Mouse (Mus musculus) heart, postnatal 0 days (tissue): ENCODE results near the gene Sat1. TPM values are rescaled to one million over a fixed set of nuclear protein-coding genes. Genes with fewer than 3 reads are reported as not detected.
"Not testable (repeated sequence)": the region's sequence is repeated elsewhere in the genome, so short reads cannot be mapped to it uniquely, and the experiment has no call there.

Source experiments
- ATAC-seq: fragments of 200-750 bp; cut with Nextera tagmentation; 2 replicates; pipeline ENCODE4 v1.8.0; 2017; ENCODE audit warnings: low read depth, moderate number of reproducible peaks, moderate library complexity; ENCODE audit not compliant: insufficient read depth
- DNase-seq: peaks from one replicate; pipeline ENCODE4 v3.0.0-alpha.2; 2016; ENCODE audit warnings: low spot score
- H3K27ac ChIP-seq: fragments of 300-500 bp; sonication (generic); 2 replicates; pipeline ENCODE4 v1.5.1; 2014; ENCODE audit warnings: low read depth, mild to moderate bottlenecking
- H3K27me3 ChIP-seq: fragments of 300-500 bp; sonication (generic); 2 replicates; pipeline ENCODE4 v1.6.1; 2014; ENCODE audit warnings: low read length, mixed read lengths; ENCODE audit not compliant: control insufficient read depth, insufficient read depth
- H3K36me3 ChIP-seq: fragments of 300-500 bp; sonication (generic); replicated peaks from 2 replicates; pipeline ENCODE4 v1.6.1; 2014; ENCODE audit warnings: low read length, mixed read lengths; ENCODE audit not compliant: control insufficient read depth, insufficient read depth
- H3K4me1 ChIP-seq: fragments of 300-500 bp; sonication (generic); 2 replicates; pipeline ENCODE4 v1.6.1; 2014; ENCODE audit warnings: antibody characterized with exemption; ENCODE audit not compliant: control insufficient read depth, insufficient read depth
- H3K4me2 ChIP-seq: fragments of 300-500 bp; sonication (generic); 2 replicates; pipeline ENCODE4 v1.6.1; 2014; ENCODE audit warnings: low read depth, mild to moderate bottlenecking, low read length, moderate library complexity
- H3K4me3 ChIP-seq: fragments of 300-500 bp; sonication (generic); 2 replicates; pipeline ENCODE4 v1.5.1; 2014; ENCODE audit warnings: low read depth, low read length
- H3K9ac ChIP-seq: fragments of 300-500 bp; sonication (generic); replicated peaks from 2 replicates; pipeline ENCODE4 v1.6.1; 2014; ENCODE audit warnings: low read depth, low read length, mixed read lengths
- H3K9me3 ChIP-seq: fragments of 300-500 bp; sonication (generic); replicated peaks from 2 replicates; pipeline ENCODE4 v1.6.1; 2016; ENCODE audit warnings: low read length; ENCODE audit not compliant: control insufficient read depth
- CTCF ChIP-seq: IDR thresholded peaks from 2 replicates; pipeline ENCODE4 v1.5.1; 2016; ENCODE audit warnings: antibody characterized with exemption, control low read depth, low read depth
- EP300 ChIP-seq: IDR thresholded peaks from 2 replicates; pipeline ENCODE4 v1.6.1; 2016; ENCODE audit warnings: antibody characterized with exemption, low read depth
- WGBS: fragments of 180-500 bp; shearing (Covaris S2); extraction: QIAGEN DNeasy Blood & Tissue Kit; methylation state at CpG from one replicate; pipeline ENCODE4 v1.1.7; 2014; 5-methylcytosine and 5-hydroxymethylcytosine counted together
- polyA plus RNA-seq: library from polyadenylated mRNA; unstranded; fragments of >200 nt; fragmentation: Nextera tagmentation; extraction: Ambion mirVana; gene quantifications from 2 replicates; pipeline ENCODE4 v1.2.1, GENCODE M21; 2015
- total RNA-seq: library from RNA; depleted of rRNA; stranded (reverse); fragments of >200 nt; gene quantifications from 2 replicates; pipeline ENCODE4 v1.2.3, GENCODE M21; 2014; ENCODE audit warnings: low replicate concordance

The Sat1 gene
- total and polyA plus RNA-seq, 2 experiments from 2014 or later, result 57.5 to 99.7 TPM

- no peak for TF ChIP-seq CTCF
- no peak for TF ChIP-seq EP300
Observed at GRCm38 (mm10) chrX:155215501-155216248, 574 bp downstream of the Sat1 start.

GRCm38 (mm10) chrX:155214291-155215136 is 1.7 kb downstream of the Sat1 start:
- H3K4me2 ChIP-seq, result peak overlapping the region; percentile 60
- 0 out of 2 replicates have a peak, but pooled peaks cover 3% of the 10 kb centered on the region for H3K36me3 ChIP-seq
- no peak for TF ChIP-seq EP300
- no peak for TF ChIP-seq CTCF
- H3K4me1 ChIP-seq, result no peaks in the 10 kb centered on the region
- no peak overlapping the region for H3K27ac ChIP-seq
- no peaks in the 10 kb centered on the region for H3K9me3 ChIP-seq
- no peaks in the 10 kb centered on the region for H3K27me3 ChIP-seq
- 71% methylated on average over 5 of the region's 5 CpGs for WGBS
- no peak for DNase-seq
- peak overlapping the region; percentile 54 for H3K4me3 ChIP-seq
- no peak for ATAC-seq
- H3K9ac ChIP-seq, result no peak overlapping the region

More at GRCm38 (mm10) chrX:155215501-155216248, 574 bp downstream of the Sat1 start:
- H3K4me2 ChIP-seq, result peak overlapping the region; percentile 60
- no peaks in the 10 kb centered on the region for H3K4me1 ChIP-seq
- peak overlapping the region; percentile 54 for H3K4me3 ChIP-seq
- DNase-seq (no peak), ATAC-seq (peak; percentile 57)
- H3K27me3 ChIP-seq, result no peaks in the 10 kb centered on the region
- WGBS, result 23% methylated on average over 21 of the region's 24 CpGs
- H3K27ac ChIP-seq, result peak overlapping the region; percentile 66
- H3K36me3 ChIP-seq, result 0 out of 2 replicates have a peak, but pooled peaks cover 3% of the 10 kb centered on the region
- H3K9me3 ChIP-seq, result no peaks in the 10 kb centered on the region
- peak overlapping the region; percentile 53 for H3K9ac ChIP-seq

GRCm38 (mm10) chrX:155208671-155209070 is 7.6 kb downstream of the Sat1 start:
- WGBS, result 21% methylated on average over 1 of the region's 1 CpGs
- H3K27ac ChIP-seq, result no peak overlapping the region
- H3K27me3 ChIP-seq, result no peaks in the 10 kb centered on the region
- TF ChIP-seq EP300, result no peak
- no peak for TF ChIP-seq CTCF
- ATAC-seq (no peak), DNase-seq (no peak)
- no peak overlapping the region for H3K4me3 ChIP-seq
- H3K9me3 ChIP-seq, result no peaks in the 10 kb centered on the region
- H3K36me3 ChIP-seq, result 0 out of 2 replicates have a peak, but pooled peaks cover 2% of the 10 kb centered on the region
- H3K9ac ChIP-seq, result no peak overlapping the region
- H3K4me1 ChIP-seq, result no peaks in the 10 kb centered on the region
- no peak overlapping the region for H3K4me2 ChIP-seq

GRCm38 (mm10) chrX:155205436-155205835 is 10.8 kb downstream of the Sat1 start:
- 85% methylated on average over 2 of the region's 2 CpGs for WGBS
- H3K9me3 ChIP-seq, DNase-seq: not testable (repeated sequence)

GRCm38 (mm10) chrX:155202406-155203305 is 13.6 kb downstream of the Sat1 start:
- Histone ChIP-seq H3K27ac (no peak overlapping the region), H3K4me2 (no peak overlapping the region), H3K4me3 (no peak overlapping the region), H3K9ac (no peak overlapping the region), H3K4me1 (no peaks in the 10 kb centered on the region), H3K36me3 (no peaks in the 10 kb centered on the region), H3K9me3 (no peaks in the 10 kb centered on the region), H3K27me3 (no peaks in the 10 kb centered on the region)
- ATAC-seq (no peak), DNase-seq (no peak)
- 63% methylated on average over 2 of the region's 2 CpGs for WGBS
- no peak for TF ChIP-seq CTCF

More at GRCm38 (mm10) chrX:155205436-155205835, 10.8 kb downstream of the Sat1 start:
- H3K9ac ChIP-seq, H3K4me3 ChIP-seq, H3K4me1 ChIP-seq, H3K36me3 ChIP-seq, ATAC-seq, H3K27ac ChIP-seq, H3K4me2 ChIP-seq, H3K27me3 ChIP-seq: not testable (repeated sequence)
